Mouse (Mus musculus) hindbrain, embryonic 15.5 days (tissue): ENCODE measurements at regions not wholly inside any gene's neighbourhood (a gene's known extent, or its start where the extent isn't known, plus 50 kb on each side); places are given as distances from the start of the nearest gene placed in this dataset.

Source experiments
- ATAC-seq: fragments of 200-750 bp; cut with Nextera tagmentation; 2 replicates; pipeline ENCODE4 v1.8.0; 2017; ENCODE audit warnings: low read depth, moderate number of reproducible peaks, moderate TSS enrichment; ENCODE audit not compliant: low FRiP score
- H3K27ac ChIP-seq: fragments of 300-500 bp; sonication (generic); replicated peaks from 2 replicates; pipeline ENCODE4 v1.5.1; 2015; ENCODE audit warnings: mild to moderate bottlenecking, inconsistent platforms
- H3K27me3 ChIP-seq: fragments of 300-500 bp; sonication (generic); 2 replicates; pipeline ENCODE4 v1.6.1; 2015; ENCODE audit warnings: control low read depth, inconsistent platforms
- H3K36me3 ChIP-seq: fragments of 300-500 bp; sonication (generic); 2 replicates; pipeline ENCODE4 v1.6.1; 2015; ENCODE audit warnings: control low read depth, inconsistent platforms
- H3K4me1 ChIP-seq: fragments of 300-500 bp; sonication (generic); replicated peaks from 2 replicates; pipeline ENCODE4 v1.6.1; 2015; ENCODE audit warnings: control low read depth, inconsistent platforms
- H3K4me2 ChIP-seq: fragments of 300-500 bp; sonication (generic); 2 replicates; pipeline ENCODE4 v1.6.1; 2015; ENCODE audit warnings: moderate library complexity, mild to moderate bottlenecking, inconsistent platforms
- H3K4me3 ChIP-seq: fragments of 300-500 bp; sonication (generic); 2 replicates; pipeline ENCODE4 v1.5.1; 2015; ENCODE audit warnings: mild to moderate bottlenecking, inconsistent platforms
- H3K9ac ChIP-seq: fragments of 300-500 bp; sonication (generic); 2 replicates; pipeline ENCODE4 v1.6.1; 2015; ENCODE audit warnings: inconsistent platforms
- H3K9me3 ChIP-seq: fragments of 300-500 bp; sonication (generic); 2 replicates; pipeline ENCODE4 v1.6.1; 2016; ENCODE audit warnings: control low read depth, inconsistent platforms
- WGBS: fragments of 180-500 bp; shearing (Covaris S2); methylation state at CpG from one replicate; pipeline ENCODE4 v1.1.7; 2015; 5-methylcytosine and 5-hydroxymethylcytosine counted together

DNA sequence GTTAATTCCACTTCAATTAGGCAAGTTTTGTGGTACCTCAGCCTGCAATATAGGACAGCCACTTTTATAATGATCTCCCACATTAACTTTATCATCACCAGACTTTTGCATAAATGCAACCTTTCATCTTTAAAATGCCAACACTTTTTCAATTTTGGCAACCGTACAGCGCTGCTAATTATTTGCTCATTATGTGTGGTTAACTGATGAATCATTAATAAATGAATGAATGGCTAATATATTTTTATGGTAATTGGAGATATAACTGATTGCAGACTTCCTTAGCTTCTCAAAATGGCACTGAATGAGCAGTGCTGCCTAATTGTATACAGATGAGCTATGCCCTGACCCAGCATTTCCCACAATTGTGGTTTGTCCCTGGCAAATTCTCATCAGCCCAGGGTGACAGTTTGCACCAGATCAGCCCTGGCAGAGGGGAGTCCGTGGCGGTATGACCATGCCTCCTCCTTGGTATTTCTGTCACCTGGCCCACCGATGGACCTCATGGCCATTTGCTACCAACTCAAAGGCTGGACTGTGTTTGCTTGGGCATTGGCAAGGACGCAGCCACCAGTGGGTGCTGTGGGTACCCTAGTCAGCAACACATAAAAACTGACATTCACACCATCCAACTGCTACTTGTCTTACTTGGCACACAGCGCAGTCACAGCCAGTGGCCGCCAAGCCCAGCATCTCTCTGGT lies 173.7 kb upstream of the Lmo4 start:
- Histone ChIP-seq H3K4me3 (no peak overlapping the region), H3K4me1 (peaks cover 16% of the 10 kb centered on the region), H3K9me3 (no peaks in the 10 kb centered on the region), H3K27me3 (no peaks in the 10 kb centered on the region), H3K9ac (no peak overlapping the region), H3K27ac (no peak overlapping the region), H3K36me3 (no peaks in the 10 kb centered on the region), H3K4me2 (no peak overlapping the region)
- no peak for ATAC-seq
- WGBS: 69% methylated on average over 8 of the region's 8 CpGs

DNA sequence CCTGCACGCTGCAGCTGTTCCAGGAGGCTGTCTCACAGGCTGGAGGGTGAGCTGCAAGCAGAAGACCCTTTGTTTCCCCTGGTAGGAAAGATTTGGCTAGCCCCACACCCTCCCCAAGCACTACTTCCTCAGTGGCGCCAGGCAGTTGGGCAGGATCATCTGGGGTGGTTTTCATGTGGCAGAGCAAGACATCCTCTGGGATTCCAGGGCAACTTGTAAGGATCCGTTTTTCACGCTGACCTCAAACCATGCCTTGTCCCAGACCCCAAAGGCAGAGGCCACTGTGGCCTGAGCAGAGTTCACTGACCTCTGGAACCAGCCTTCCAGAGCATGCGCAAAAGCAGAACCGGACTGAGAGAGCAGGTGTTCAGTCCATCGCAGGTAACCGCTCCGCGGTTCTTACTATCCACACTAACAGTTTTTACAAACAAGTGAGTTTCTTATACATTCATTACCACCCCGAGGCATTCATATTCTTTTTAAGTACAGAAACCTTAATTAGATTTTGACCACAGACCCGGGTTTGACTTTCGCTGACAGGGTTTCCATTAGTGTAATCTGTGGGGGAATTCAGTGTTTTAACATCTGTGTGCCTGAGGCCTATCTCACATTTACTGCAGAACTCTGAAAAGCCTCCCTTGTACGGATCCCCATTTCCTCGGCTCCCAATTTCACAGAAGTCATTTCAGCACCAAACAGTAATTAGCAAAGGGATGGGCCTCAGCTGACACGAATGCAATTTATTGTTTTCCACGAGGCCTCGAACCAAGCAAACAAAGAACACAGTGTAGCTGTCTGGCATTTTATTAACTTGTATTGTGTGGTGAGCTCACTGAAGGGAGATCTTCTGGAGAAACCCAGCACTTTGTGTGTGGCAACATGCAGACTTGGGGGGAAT lies 172.9 kb upstream of the Lmo4 start:
- no peak overlapping the region for H3K4me3 ChIP-seq
- H3K4me1 ChIP-seq: peaks cover 16% of the 10 kb centered on the region
- peak overlapping the region; percentile 60 for H3K27ac ChIP-seq
- H3K4me2 ChIP-seq: no peak overlapping the region
- H3K9ac ChIP-seq: no peak overlapping the region
- 0 out of 2 replicates have a peak, but pooled peaks have one; percentile 21 for ATAC-seq
- no peaks in the 10 kb centered on the region for H3K36me3 ChIP-seq
- no peaks in the 10 kb centered on the region for H3K27me3 ChIP-seq
- 32% methylated on average over 18 of the region's 18 CpGs for WGBS
- no peaks in the 10 kb centered on the region for H3K9me3 ChIP-seq

- Histone ChIP-seq H3K27me3 (no peaks in the 10 kb centered on the region), H3K9ac (no peak overlapping the region), H3K36me3 (no peaks in the 10 kb centered on the region), H3K4me3 (no peak overlapping the region), H3K4me1 (peaks cover 16% of the 10 kb centered on the region), H3K27ac (no peak overlapping the region; the same call in 1 of the 2 replicates), H3K9me3 (no peaks in the 10 kb centered on the region), H3K4me2 (no peak overlapping the region)
- 66% methylated on average over 15 of the region's 15 CpGs for WGBS
- no peak for ATAC-seq
Observed at GRCm38 (mm10) chr3:144376463-144377402, 171.7 kb upstream of the Lmo4 start.

DNA sequence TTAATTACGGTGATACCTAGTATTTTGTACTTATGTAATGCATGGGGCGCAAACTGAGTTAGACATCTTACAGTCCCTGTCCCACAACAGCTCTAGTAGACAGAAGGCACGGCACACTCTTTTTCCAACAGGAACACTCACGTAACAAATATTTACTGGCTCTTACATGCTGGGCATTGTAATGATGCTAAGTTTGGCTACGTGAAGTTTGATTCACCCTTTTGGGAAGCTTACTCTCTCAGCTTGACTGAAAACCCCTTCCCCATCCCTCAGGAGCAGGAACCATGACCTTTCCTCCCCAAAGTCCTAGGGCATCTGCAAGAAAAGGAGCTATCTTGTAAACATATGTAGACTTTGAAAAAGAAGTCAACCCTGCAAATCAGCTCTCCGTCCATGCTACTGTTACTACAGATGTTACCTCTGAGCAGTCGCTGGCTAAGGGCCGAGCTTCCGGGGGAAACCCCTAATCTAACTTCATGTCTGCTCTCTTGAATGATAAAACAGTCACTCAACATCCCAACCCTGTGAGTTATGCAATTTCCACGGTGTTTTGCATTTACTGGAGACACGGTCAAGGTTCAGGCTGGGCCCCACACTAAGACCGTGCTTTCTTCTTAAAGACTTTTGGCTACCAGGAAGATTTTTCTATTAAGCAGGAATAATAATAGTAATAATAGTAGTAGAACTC lies 170.8 kb upstream of the Lmo4 start:
- WGBS: 89% methylated on average over 12 of the region's 12 CpGs
- Histone ChIP-seq H3K9me3 (no peaks in the 10 kb centered on the region), H3K4me1 (peaks cover 12% of the 10 kb centered on the region), H3K27ac (no peak overlapping the region), H3K4me3 (no peak overlapping the region), H3K4me2 (no peak overlapping the region), H3K9ac (no peak overlapping the region), H3K36me3 (no peaks in the 10 kb centered on the region), H3K27me3 (no peaks in the 10 kb centered on the region)
- no peak for ATAC-seq

DNA sequence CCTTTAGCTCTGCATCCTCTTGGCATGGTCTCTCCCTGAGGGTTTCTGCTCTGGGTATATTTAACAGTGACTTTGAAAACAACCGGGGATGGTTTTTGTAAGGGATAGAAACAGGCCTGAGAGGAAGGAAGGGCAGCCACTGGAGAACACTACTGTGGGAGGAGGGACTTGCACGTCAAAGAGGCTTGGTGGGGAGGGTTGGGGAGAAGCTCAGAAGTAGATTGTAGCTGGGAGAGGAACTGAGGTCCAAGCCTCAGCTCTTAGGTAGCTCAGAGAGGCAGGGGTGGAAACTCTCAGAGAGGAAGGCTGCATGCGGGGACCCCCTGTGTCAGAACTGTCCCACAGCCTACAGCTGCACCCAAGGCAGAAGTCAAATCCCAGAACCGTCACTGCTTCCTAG lies 163.3 kb upstream of the Lmo4 start:
- peaks cover 13% of the 10 kb centered on the region for H3K4me1 ChIP-seq
- H3K9me3 ChIP-seq: no peaks in the 10 kb centered on the region
- H3K36me3 ChIP-seq: no peaks in the 10 kb centered on the region
- H3K27me3 ChIP-seq: no peaks in the 10 kb centered on the region
- no peak for ATAC-seq
- no peak overlapping the region for H3K27ac ChIP-seq
- H3K4me2 ChIP-seq: 0 out of 2 replicates have a peak overlapping the region, but pooled peaks have one; percentile 62
- H3K4me3 ChIP-seq: no peak overlapping the region
- no peak overlapping the region for H3K9ac ChIP-seq
- WGBS: 57% methylated on average over 4 of the region's 4 CpGs

GRCm38 (mm10) chr3:144367766-144368116 lies 162.7 kb upstream of the Lmo4 start:
- no peaks in the 10 kb centered on the region for H3K27me3 ChIP-seq
- peak overlapping the region; percentile 42 for H3K9ac ChIP-seq
- peak overlapping the region; percentile 62 for H3K4me2 ChIP-seq
- H3K27ac ChIP-seq: no peak overlapping the region
- peaks cover 13% of the 10 kb centered on the region for H3K4me1 ChIP-seq
- peak; percentile 36 for ATAC-seq
- no peaks in the 10 kb centered on the region for H3K36me3 ChIP-seq
- WGBS: 16% methylated on average over 7 of the region's 7 CpGs
- peak overlapping the region; percentile 35 for H3K4me3 ChIP-seq
- H3K9me3 ChIP-seq: no peaks in the 10 kb centered on the region

GRCm38 (mm10) chr3:144366976-144367765 lies 162.2 kb upstream of the Lmo4 start:
- Histone ChIP-seq H3K27ac (no peak overlapping the region), H3K9me3 (no peaks in the 10 kb centered on the region), H3K9ac (peak overlapping the region; percentile 42), H3K36me3 (no peaks in the 10 kb centered on the region), H3K4me3 (peak overlapping the region; percentile 35), H3K27me3 (no peaks in the 10 kb centered on the region), H3K4me2 (peak overlapping the region; percentile 62), H3K4me1 (peaks cover 13% of the 10 kb centered on the region)
- WGBS: 10% methylated on average over 22 of the region's 22 CpGs
- ATAC-seq: peak; percentile 44

DNA sequence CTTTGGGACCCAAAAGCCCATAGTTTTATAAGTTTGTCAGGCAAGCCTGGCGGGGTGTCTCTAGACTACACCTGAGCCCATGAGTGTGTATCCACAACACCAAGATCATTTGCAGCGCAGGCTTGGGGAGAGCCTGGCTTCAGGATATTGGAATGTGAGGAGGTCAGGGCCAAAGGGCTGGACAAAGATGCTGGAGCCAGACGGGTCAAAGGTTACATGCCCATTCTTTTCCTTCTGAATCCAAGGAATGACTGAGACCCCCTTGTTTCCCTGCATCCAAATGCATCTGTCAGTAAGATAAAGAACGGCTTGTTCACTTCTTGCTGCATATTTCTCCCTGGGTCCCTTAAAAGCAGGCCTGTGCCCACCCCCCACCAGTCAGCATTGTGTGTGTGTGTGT lies 160.9 kb upstream of the Lmo4 start:
- Histone ChIP-seq H3K4me1 (peaks cover 13% of the 10 kb centered on the region), H3K27ac (no peak overlapping the region), H3K9ac (no peak overlapping the region), H3K27me3 (no peaks in the 10 kb centered on the region), H3K36me3 (no peaks in the 10 kb centered on the region), H3K4me2 (no peak overlapping the region), H3K4me3 (no peak overlapping the region), H3K9me3 (no peaks in the 10 kb centered on the region)
- 52% methylated on average over 4 of the region's 4 CpGs for WGBS
- ATAC-seq: no peak

DNA sequence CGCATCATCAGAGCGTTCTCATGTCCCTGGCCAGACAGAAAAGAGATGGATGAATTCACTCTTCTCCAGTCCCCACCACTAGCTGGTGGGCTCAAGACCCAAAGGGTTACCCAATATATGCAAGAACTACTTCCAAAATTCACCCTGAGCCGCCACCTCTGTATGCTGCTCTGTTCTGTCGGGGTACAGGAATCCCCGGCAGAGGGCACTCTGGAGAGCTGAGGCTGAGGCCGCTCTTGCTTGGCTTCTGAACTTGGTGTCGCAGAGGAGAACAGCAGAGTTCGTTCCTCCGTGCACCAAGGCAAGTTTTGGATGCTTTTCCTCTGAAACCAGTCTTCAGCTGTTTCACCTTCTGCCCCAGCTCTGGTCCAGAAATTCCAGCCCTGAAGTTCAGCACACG lies 157.5 kb upstream of the Lmo4 start:
- Histone ChIP-seq H3K4me2 (no peak overlapping the region), H3K4me3 (no peak overlapping the region), H3K27me3 (no peaks in the 10 kb centered on the region), H3K9me3 (no peaks in the 10 kb centered on the region), H3K9ac (no peak overlapping the region), H3K27ac (no peak overlapping the region), H3K36me3 (no peaks in the 10 kb centered on the region), H3K4me1 (peaks cover 2% of the 10 kb centered on the region)
- WGBS: 63% methylated on average over 10 of the region's 10 CpGs
- no peak for ATAC-seq

DNA sequence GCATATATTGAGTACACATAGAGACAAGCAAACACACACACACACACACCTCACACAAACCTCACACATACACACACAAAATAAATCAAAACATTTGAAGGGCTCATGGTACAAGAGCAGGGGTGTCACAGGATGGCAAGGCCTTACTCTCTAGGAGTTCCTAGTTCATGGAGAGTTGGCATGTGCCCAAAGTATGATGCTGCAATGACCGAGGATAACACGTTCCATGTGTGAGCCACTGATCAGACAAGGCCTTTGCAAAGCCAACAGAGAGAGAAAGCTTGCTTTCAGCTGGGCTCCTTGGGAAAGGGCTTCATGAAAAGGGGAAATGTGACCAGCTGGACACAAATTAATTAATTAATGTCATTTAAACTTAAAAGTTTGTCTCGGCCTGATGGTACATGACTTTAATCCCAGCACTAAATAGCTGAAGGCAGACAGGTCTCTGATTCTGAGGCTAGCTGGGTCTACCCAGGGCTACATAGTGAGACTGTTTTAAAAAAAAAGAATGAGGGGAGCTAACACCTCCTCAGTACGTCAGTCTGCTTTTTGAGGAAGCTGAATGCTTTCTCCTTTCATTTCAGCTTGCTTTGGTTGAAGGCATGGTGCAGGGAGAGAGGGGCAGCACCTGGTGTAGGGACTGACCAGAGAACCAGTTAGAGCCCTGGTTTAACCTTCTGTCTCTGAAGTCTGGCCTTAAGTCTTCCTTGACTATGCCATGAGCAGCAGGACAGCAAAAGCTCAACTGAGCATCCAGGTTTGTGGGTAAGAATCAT lies 156.4 kb upstream of the Lmo4 start:
- no peak overlapping the region for H3K27ac ChIP-seq
- no peaks in the 10 kb centered on the region for H3K36me3 ChIP-seq
- no peak for ATAC-seq
- H3K4me2 ChIP-seq: no peak overlapping the region
- H3K4me3 ChIP-seq: no peak overlapping the region
- WGBS: 83% methylated on average over 4 of the region's 4 CpGs
- H3K4me1 ChIP-seq: peaks cover 3% of the 10 kb centered on the region; the same call in 1 of the 2 replicates
- H3K27me3 ChIP-seq: no peaks in the 10 kb centered on the region
- H3K9ac ChIP-seq: no peak overlapping the region
- H3K9me3 ChIP-seq: no peaks in the 10 kb centered on the region
